Mouse (Mus musculus) adipose tissue, adult 10 weeks (tissue): ENCODE data around the gene Gm12789. TPM values are rescaled to one million over a fixed set of nuclear protein-coding genes. Genes with fewer than 3 reads are reported as not detected.

Experiments used
- polyA plus RNA-seq: library from polyadenylated mRNA; stranded (reverse); fragments of 350-450 nt; fragmentation: Illumina TruSeq; extraction: RNeasy Lipid Tissue Mini Kit (QIAGEN cat#74804); gene quantifications from one replicate; pipeline ENCODE4 v1.2.3, GENCODE M21; 2014; ENCODE audit warnings: low read depth, low replicate concordance

The Gm12789 gene
- not detected for polyA plus RNA-seq

DNA sequence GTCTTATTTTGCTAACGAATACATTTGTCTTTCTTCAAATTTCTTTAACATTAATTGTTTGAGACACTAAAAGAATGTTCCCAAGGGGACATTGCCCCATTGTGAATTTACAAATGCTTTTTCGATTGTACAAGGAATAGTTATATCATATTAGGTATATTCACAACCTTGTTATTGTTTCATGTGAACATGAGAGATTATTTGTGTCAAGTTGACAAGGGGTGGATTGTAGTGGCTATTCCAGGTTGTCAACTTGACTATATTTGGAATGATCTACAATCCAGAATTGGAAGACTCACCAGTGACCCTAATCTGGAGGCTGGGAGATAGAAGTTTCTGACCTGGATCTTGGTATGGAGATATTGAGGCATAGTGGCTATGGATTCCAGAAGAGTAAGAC, at the start of gene Gm12789:
TSS of gene Gm12789 (plus strand) at position 301 of the 400 bp plus-strand sequence.

DNA sequence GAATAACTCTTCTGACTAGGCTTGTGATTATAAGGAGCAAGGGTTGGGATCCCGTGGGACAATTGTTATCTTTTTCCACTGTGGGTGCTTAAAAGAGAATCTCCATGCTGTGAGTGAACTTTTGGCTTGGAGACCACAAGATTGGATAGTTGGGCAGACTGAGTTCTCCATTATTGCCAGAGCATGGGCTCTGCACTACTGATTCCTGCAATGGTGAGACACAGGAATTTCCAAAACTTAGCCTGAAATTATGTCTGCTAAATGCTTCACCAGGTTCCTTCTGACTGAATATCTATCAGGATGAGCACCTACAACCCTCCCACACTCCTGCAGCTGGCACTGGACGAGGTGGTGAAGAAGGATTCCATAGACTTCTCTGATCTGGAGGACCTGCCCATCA, 46.3 kb upstream of the Gm12789 start, which contains the start of gene Gm12794:
TSS of gene Gm12794 (plus strand) at position 301 of the 400 bp plus-strand sequence.

DNA sequence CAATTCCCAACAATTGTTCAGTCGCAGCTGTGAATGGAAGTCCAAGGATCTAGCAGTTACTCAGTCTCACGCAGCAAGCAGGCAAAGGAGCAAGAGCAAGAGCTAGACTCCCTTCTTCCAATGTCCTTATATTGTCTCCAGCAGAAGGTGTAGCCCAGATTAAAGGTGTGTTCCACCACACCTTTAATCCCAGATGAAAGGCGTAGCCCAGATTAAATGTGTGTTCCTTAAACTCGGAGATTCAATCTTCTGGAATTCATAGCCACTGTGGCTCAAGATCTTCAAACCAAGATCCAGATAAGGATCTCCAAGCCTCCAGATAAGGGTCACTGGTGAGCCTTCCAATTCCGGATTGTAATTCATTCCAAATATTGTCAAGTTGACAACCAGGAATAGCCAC, 5.5 kb upstream of the Gm12789 start, which contains the start of gene Gm12790:
TSS of gene Gm12790 (minus strand) at position 101 of the 400 bp plus-strand sequence.

Other genes with a start within 250 kb of the Gm12789 start
- not detected for gene B020004J07Rik, start 142.6 kb upstream of the Gm12789 start, polyA plus RNA-seq
- not detected for gene C130073F10Rik, start 92.8 kb upstream of the Gm12789 start, polyA plus RNA-seq
- not detected for gene Gm12800, start 77.5 kb upstream of the Gm12789 start, polyA plus RNA-seq
- not detected for gene Gm12794, start 46.2 kb upstream of the Gm12789 start, polyA plus RNA-seq
- not detected for gene Gm12790, start 5.6 kb upstream of the Gm12789 start, polyA plus RNA-seq
- gene Pde4b, start 100.9 kb downstream of the Gm12789 start, polyA plus RNA-seq, result 8.2 TPM